In genomic region chr2:157520496-157520895, GRCm38 (mm10) we compare ENCODE assay signal across 13 mouse cellular contexts. TPM values are rescaled to one million over a fixed set of nuclear protein-coding genes. Genes with fewer than 3 reads are reported as not detected.
DNase-seq lines count a peak whose midpoint lies in the region; ATAC-seq and TF ChIP-seq lines count a peak whose summit lies in the region.
"Had no signal": no experiment of that assay in that cellular context is flagged by ENCODE, and none has a peak within 500 bp of the region (broad histone marks: within the 10 kb centered on the region; RNA-seq: fewer than 3 reads in every experiment).

No protein-coding gene starts in this region.

- no peak overlapping the region for H3K4me2 ChIP-seq in forebrain, postnatal 0 days (ENCODE audit: low read depth)
- H3K4me2 ChIP-seq in midbrain, embryonic 13.5 days (replicated peaks) = no peak overlapping the region
- H3K4me2 ChIP-seq: embryonic facial prominence, embryonic 12.5 days; liver, embryonic 15.5 days had no signal

- no peak overlapping the region for H3K4me3 ChIP-seq in forebrain, postnatal 0 days (ENCODE audit: low read depth, low read length)
- H3K4me3 ChIP-seq in midbrain, embryonic 13.5 days (replicated peaks) = no peak overlapping the region
- H3K4me3 ChIP-seq: embryonic facial prominence, embryonic 12.5 days; liver, embryonic 15.5 days; myocyte had no signal

- DNase-seq in cerebellum, postnatal 10 days = peak; percentile 61 to 76
- no peak for DNase-seq in cerebellum, adult 8-10 months
- peak; percentile 14 for DNase-seq in ES-CJ7 (ENCODE audit: low read depth, low spot score)
- peak; percentile 86 for DNase-seq in forebrain, postnatal 0 days
- DNase-seq in kidney, adult 8-10 months = no peak
- DNase-seq in heart, postnatal 14 days = no peak
- DNase-seq: gastrocnemius, postnatal 36 days had no signal

- peaks cover 22% of the 10 kb centered on the region for H3K4me1 ChIP-seq in forebrain, postnatal 0 days (ENCODE audit: insufficient read depth)
- peaks cover 59% of the 10 kb centered on the region for H3K4me1 ChIP-seq in midbrain, embryonic 13.5 days (replicated peaks)
- H3K4me1 ChIP-seq: liver, embryonic 15.5 days had no signal

- no peaks in the 10 kb centered on the region for H3K27me3 ChIP-seq in forebrain, postnatal 0 days (ENCODE audit: insufficient read depth, low read length)
- no peaks in the 10 kb centered on the region for H3K27me3 ChIP-seq in midbrain, embryonic 13.5 days
- H3K27me3 ChIP-seq: embryonic facial prominence, embryonic 12.5 days had no signal

- H3K27ac ChIP-seq in forebrain, postnatal 0 days (ENCODE audit: low read depth, low read length) = peak overlapping the region; percentile 36; the same call in 1 of the 2 replicates
- H3K27ac ChIP-seq in midbrain, embryonic 13.5 days = peak overlapping the region; percentile 77
- H3K27ac ChIP-seq: embryonic facial prominence, embryonic 12.5 days; liver, embryonic 15.5 days had no signal

- peak; percentile 75 for ATAC-seq in forebrain, postnatal 0 days
- 0 out of 2 replicates have a peak, but pooled peaks have one; percentile 57 for ATAC-seq in midbrain, embryonic 13.5 days
- ATAC-seq in megakaryocyte-erythroid progenitor cell, adult 5-6 weeks (replicated peaks; ENCODE audit: low FRiP score, low TSS enrichment, poor library complexity, severe bottlenecking) = no peak

- no peak overlapping the region for H3K9ac ChIP-seq in forebrain, postnatal 0 days
- no peak overlapping the region for H3K9ac ChIP-seq in midbrain, embryonic 13.5 days (replicated peaks)
- H3K9ac ChIP-seq: embryonic facial prominence, embryonic 12.5 days; liver, embryonic 15.5 days had no signal

- no peaks in the 10 kb centered on the region for H3K9me3 ChIP-seq in forebrain, postnatal 0 days (ENCODE audit: low read length)
- H3K9me3 ChIP-seq in midbrain, embryonic 13.5 days = no peaks in the 10 kb centered on the region
- H3K9me3 ChIP-seq: embryonic facial prominence, embryonic 12.5 days; liver, embryonic 15.5 days had no signal

- intact Hi-C loops in heart, postnatal 14 days (cut with DNase I) = no loop called here

- WGBS in forebrain, postnatal 0 days = 17% methylated on average over 5 of the region's 5 CpGs
- WGBS in midbrain, embryonic 13.5 days = 14% methylated on average over 5 of the region's 5 CpGs

- TF ChIP-seq CTCF in forebrain, postnatal 0 days (IDR thresholded peaks at IDR 0.05; ENCODE audit: low read depth) = no peak

- no peaks in the 10 kb centered on the region for H3K36me3 ChIP-seq in forebrain, postnatal 0 days (ENCODE audit: insufficient read depth)
- no peaks in the 10 kb centered on the region for H3K36me3 ChIP-seq in midbrain, embryonic 13.5 days
- H3K36me3 ChIP-seq: embryonic facial prominence, embryonic 12.5 days; liver, embryonic 15.5 days had no signal

RNA-seq across cellular contexts. Expression of gene Nnat, which starts 39.4 kb away (rescaled TPM):
- total RNA-seq in forebrain, postnatal 0 days (2014; rRNA removed) = 4,630 and 7,303 TPM in 2 replicates
- polyA plus RNA-seq in forebrain, postnatal 0 days (2015; fragmentation: Nextera tagmentation; extraction: Ambion mirVana) = 6,353 and 7,049 TPM in 2 replicates
- 8,644 and 8,868 TPM in 2 replicates for polyA plus RNA-seq in midbrain, embryonic 13.5 days (2015; fragmentation: Nextera tagmentation; extraction: Ambion mirVana)
- total RNA-seq in heart, postnatal 14 days (2021) = 1 to 10 TPM; 3.6 to 7.5 TPM
- total RNA-seq in megakaryocyte-erythroid progenitor cell, adult 5-6 weeks (2014; fragmentation: Nextera tagmentation) = not detected in 2 replicates
- total RNA-seq in megakaryocyte-erythroid progenitor cell, adult 5-6 weeks (2017) = not detected in 2 replicates
- total RNA-seq: hematopoietic stem cell, adult 5-6 weeks had no signal

RNA-seq across cellular contexts. Expression of gene Blcap, which starts 50.6 kb away (rescaled TPM):
- total RNA-seq in forebrain, postnatal 0 days (2014; rRNA removed) = 166 and 208 TPM in 2 replicates
- 231 and 295 TPM in 2 replicates for polyA plus RNA-seq in forebrain, postnatal 0 days (2015; fragmentation: Nextera tagmentation; extraction: Ambion mirVana)
- polyA plus RNA-seq in midbrain, embryonic 13.5 days (2015; fragmentation: Nextera tagmentation; extraction: Ambion mirVana) = 246 and 256 TPM in 2 replicates
- total RNA-seq in heart, postnatal 14 days (2021) = 10 to 100 TPM; 59.0 to 59.5 TPM
- total RNA-seq in megakaryocyte-erythroid progenitor cell, adult 5-6 weeks (2014; fragmentation: Nextera tagmentation) = 22.9 and 26.2 TPM in 2 replicates
- 14.6 and 16.3 TPM in 2 replicates for total RNA-seq in megakaryocyte-erythroid progenitor cell, adult 5-6 weeks (2017)

Comparison
In these comparisons a context has a peak if more than half of its experiments do, and no peak if none do; other contexts are left out.
1. DNase-seq: peak in cerebellum, postnatal 10 days (2 of 2), ES-CJ7 (single experiment) and forebrain, postnatal 0 days (single experiment); none in cerebellum, adult 8-10 months (single experiment), kidney, adult 8-10 months (0 of 2) and heart, postnatal 14 days (0 of 2).
2. RNA of gene Nnat, which starts 39.4 kb away (total RNA-seq): 4,630 to 7,303 TPM in forebrain, postnatal 0 days; 3.6 to 7.5 TPM in heart, postnatal 14 days and not detected in megakaryocyte-erythroid progenitor cell, adult 5-6 weeks; every median in the first group is over 100 times any median in the second.